Mouse (Mus musculus) intestine, postnatal 0 days (tissue): Measurements from ENCODE around the gene C1qtnf3. TPM values are rescaled to one million over a fixed set of nuclear protein-coding genes. Genes with fewer than 3 reads are reported as not detected.

Experiments used
- ATAC-seq: fragments of 200-750 bp; cut with Nextera tagmentation; 2 replicates; pipeline ENCODE4 v1.8.0; 2017; ENCODE audit warnings: mild to moderate bottlenecking, moderate TSS enrichment, moderate library complexity
- H3K27ac ChIP-seq: fragments of 300-500 bp; sonication (generic); 2 replicates; pipeline ENCODE4 v1.5.1; 2014; ENCODE audit warnings: mild to moderate bottlenecking, low read depth, low read length, moderate library complexity
- H3K27me3 ChIP-seq: fragments of 300-500 bp; sonication (generic); replicated peaks from 2 replicates; pipeline ENCODE4 v1.6.1; 2014; ENCODE audit warnings: low read length, mixed read lengths; ENCODE audit not compliant: control insufficient read depth, insufficient read depth
- H3K36me3 ChIP-seq: fragments of 300-500 bp; sonication (generic); 2 replicates; pipeline ENCODE4 v1.6.1; 2014; ENCODE audit warnings: mild to moderate bottlenecking, moderate library complexity; ENCODE audit not compliant: control insufficient read depth, insufficient read depth
- H3K4me1 ChIP-seq: fragments of 300-500 bp; sonication (generic); replicated peaks from 2 replicates; pipeline ENCODE4 v1.6.1; 2014; ENCODE audit warnings: antibody characterized with exemption, low read length, mixed read lengths; ENCODE audit not compliant: control insufficient read depth, insufficient read depth
- H3K4me2 ChIP-seq: fragments of 300-500 bp; sonication (generic); replicated peaks from 2 replicates; pipeline ENCODE4 v1.6.1; 2014; ENCODE audit warnings: low read depth, mild to moderate bottlenecking, moderate library complexity
- H3K4me3 ChIP-seq: fragments of 300-500 bp; sonication (generic); 2 replicates; pipeline ENCODE4 v1.5.1; 2014; ENCODE audit warnings: low read depth, low read length
- H3K9ac ChIP-seq: fragments of 300-500 bp; sonication (generic); 2 replicates; pipeline ENCODE4 v1.6.1; 2014; ENCODE audit warnings: mild to moderate bottlenecking, low read depth, low read length
- H3K9me3 ChIP-seq: fragments of 300-500 bp; sonication (generic); 2 replicates; pipeline ENCODE4 v1.6.1; 2016; ENCODE audit warnings: mixed run types; ENCODE audit not compliant: control insufficient read depth
- CTCF ChIP-seq: sonication (generic); IDR thresholded peaks from 2 replicates; pipeline ENCODE4 v1.5.1; 2016; ENCODE audit warnings: low read depth, mild to moderate bottlenecking, control low read depth, antibody characterized with exemption, moderate library complexity
- WGBS: fragments of 180-500 bp; shearing (Covaris S2); extraction: QIAGEN DNeasy Blood & Tissue Kit; methylation state at CpG from one replicate; pipeline ENCODE4 v1.1.7; 2014; 5-methylcytosine and 5-hydroxymethylcytosine counted together
- polyA plus RNA-seq: library from polyadenylated mRNA; unstranded; fragments of >200 nt; fragmentation: Nextera tagmentation; extraction: Ambion mirVana; gene quantifications from 2 replicates; pipeline ENCODE4 v1.2.1, GENCODE M21; 2015

Gene C1qtnf3
- polyA plus RNA-seq, 1 experiment from 2014 or later, result 7.9 TPM

- no peaks in the 10 kb centered on the region for H3K4me1 ChIP-seq
- 62% methylated on average over 11 of the region's 11 CpGs for WGBS
- no peak overlapping the region for H3K4me3 ChIP-seq
- ATAC-seq, result no peak
- no peaks in the 10 kb centered on the region for H3K9me3 ChIP-seq
- no peak for TF ChIP-seq CTCF
- H3K27me3 ChIP-seq, result no peaks in the 10 kb centered on the region
- H3K36me3 ChIP-seq, result no peaks in the 10 kb centered on the region
- H3K4me2 ChIP-seq, result no peak overlapping the region
- no peak overlapping the region for H3K9ac ChIP-seq
- no peak overlapping the region for H3K27ac ChIP-seq
Measured at GRCm38 (mm10) chr15:11010976-11011548, 58.9 kb downstream of the C1qtnf3 start.

GRCm38 (mm10) chr15:11014931-11015330, 62.8 kb downstream of the C1qtnf3 start:
- Histone ChIP-seq H3K27ac (no peak overlapping the region), H3K9me3 (no peaks in the 10 kb centered on the region), H3K4me3 (no peak overlapping the region), H3K4me2 (no peak overlapping the region), H3K9ac (no peak overlapping the region), H3K27me3 (no peaks in the 10 kb centered on the region), H3K36me3 (no peaks in the 10 kb centered on the region), H3K4me1 (no peaks in the 10 kb centered on the region)
- no peak for TF ChIP-seq CTCF
- no peak for ATAC-seq
- WGBS, result 70% methylated on average over 2 of the region's 2 CpGs

GRCm38 (mm10) chr15:11026801-11027561, 74.8 kb downstream of the C1qtnf3 start:
- Histone ChIP-seq H3K27ac (no peak overlapping the region), H3K4me1 (no peaks in the 10 kb centered on the region), H3K27me3 (no peaks in the 10 kb centered on the region), H3K4me2 (no peak overlapping the region), H3K36me3 (no peaks in the 10 kb centered on the region), H3K9me3 (no peaks in the 10 kb centered on the region), H3K9ac (no peak overlapping the region), H3K4me3 (no peak overlapping the region)
- 34% methylated on average over 4 of the region's 4 CpGs for WGBS
- no peak for TF ChIP-seq CTCF
- ATAC-seq, result 0 out of 2 replicates have a peak, but pooled peaks have one; percentile 19

Other genes with a start within 250 kb of the C1qtnf3 start
- gene Rai14, start 237.7 kb upstream of the C1qtnf3 start, polyA plus RNA-seq, result 6.2 and 6.9 TPM in 2 replicates
- gene Amacr, start 29.4 kb downstream of the C1qtnf3 start, polyA plus RNA-seq, result 17.7 and 18.1 TPM in 2 replicates
- not detected in 2 replicates for gene Slc45a2, start 48.4 kb downstream of the C1qtnf3 start, polyA plus RNA-seq
- 0.05 and 0.12 TPM in 2 replicates for gene Rxfp3, start 85.7 kb downstream of the C1qtnf3 start, polyA plus RNA-seq
- 0.70 and 1.1 TPM in 2 replicates for gene Adamts12, start 112.5 kb downstream of the C1qtnf3 start, polyA plus RNA-seq